In the genomic region with DNA sequence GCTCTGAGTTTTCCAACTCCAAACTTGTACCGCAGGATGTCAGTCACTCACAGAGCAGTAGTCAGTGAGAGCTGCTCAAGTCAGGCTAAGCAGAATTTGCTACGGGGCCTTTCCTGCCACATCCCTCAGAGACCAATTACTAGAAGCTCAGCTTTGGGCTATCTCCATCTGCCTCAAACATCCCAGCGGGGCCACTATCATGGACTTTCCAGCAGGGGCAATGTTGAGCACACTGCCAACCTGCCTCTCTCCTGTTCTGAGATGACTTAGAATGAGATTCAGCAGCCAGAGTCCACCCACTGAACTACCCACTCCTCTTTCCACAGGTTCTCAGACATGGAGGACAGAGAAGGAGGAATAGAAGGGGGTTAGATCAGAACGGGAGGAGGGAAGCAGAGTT, we compare ENCODE assay signal across 10 mouse cellular contexts. TPM values are rescaled to one million over a fixed set of nuclear protein-coding genes. Genes with fewer than 3 reads are reported as not detected.
DNase-seq lines count a peak whose midpoint lies in the region; ATAC-seq and TF ChIP-seq lines count a peak whose summit lies in the region.
"Had no signal": no experiment of that assay in that cellular context is flagged by ENCODE, and none has a peak within 500 bp of the region (broad histone marks: within the 10 kb centered on the region; RNA-seq: fewer than 3 reads in every experiment).

No protein-coding gene starts in this region.

- no peak overlapping the region for H3K27ac ChIP-seq in lung, postnatal 0 days (ENCODE audit: low read length)
- no peak overlapping the region for H3K27ac ChIP-seq in forebrain, embryonic 15.5 days (replicated peaks)

- H3K27me3 ChIP-seq in lung, postnatal 0 days (replicated peaks; ENCODE audit: insufficient read depth, low read length) = no peaks in the 10 kb centered on the region
- no peaks in the 10 kb centered on the region for H3K27me3 ChIP-seq in forebrain, embryonic 15.5 days

- no peaks in the 10 kb centered on the region for H3K9me3 ChIP-seq in lung, postnatal 0 days (ENCODE audit: low read length)
- no peaks in the 10 kb centered on the region for H3K9me3 ChIP-seq in forebrain, embryonic 15.5 days

- peaks cover 9% of the 10 kb centered on the region; the same call in 1 of the 2 replicates for H3K36me3 ChIP-seq in lung, postnatal 0 days (ENCODE audit: insufficient read depth, low read length)
- peaks cover 30% of the 10 kb centered on the region for H3K36me3 ChIP-seq in forebrain, embryonic 15.5 days

- TF ChIP-seq EP300 in lung, postnatal 0 days (IDR thresholded peaks at IDR 0.05) = no peak

- no peak overlapping the region for H3K4me3 ChIP-seq in lung, postnatal 0 days (ENCODE audit: low read depth, low read length)
- H3K4me3 ChIP-seq in forebrain, embryonic 15.5 days = no peak overlapping the region

- peak; percentile 61 for TF ChIP-seq CTCF in lung, postnatal 0 days (IDR thresholded peaks at IDR 0.05)

- DNase-seq in cerebellum, postnatal 10 days = peak; percentile 46 to 56
- no peak for DNase-seq in cerebellum, postnatal 4 days (ENCODE audit: low spot score in 2 of 2)
- DNase-seq in lung, postnatal 0 days (ENCODE audit: low spot score) = no peak
- DNase-seq in lung, postnatal 25 days (ENCODE audit: low spot score) = no peak
- peak; percentile 45 for DNase-seq in thymus, postnatal 14 days
- no peak for DNase-seq in adrenal gland, postnatal 25 days
- DNase-seq: kidney, postnatal 14 days; right cerebral cortex, adult 18-20 months had no signal

- no peak overlapping the region for H3K9ac ChIP-seq in lung, postnatal 0 days (replicated peaks; ENCODE audit: low read depth)
- H3K9ac ChIP-seq in forebrain, embryonic 15.5 days (replicated peaks) = no peak overlapping the region

- no peak overlapping the region for H3K4me2 ChIP-seq in lung, postnatal 0 days (replicated peaks; ENCODE audit: low read depth, low read length)
- no peak overlapping the region for H3K4me2 ChIP-seq in forebrain, embryonic 15.5 days (replicated peaks)

- 71% methylated on average over 4 of the region's 4 CpGs for WGBS in lung, postnatal 0 days
- 75% methylated on average over 4 of the region's 4 CpGs for WGBS in forebrain, embryonic 15.5 days

- no peaks in the 10 kb centered on the region for H3K4me1 ChIP-seq in lung, postnatal 0 days (ENCODE audit: insufficient read depth, low read depth, low read length)
- peaks cover 2% of the 10 kb centered on the region; the same call in 1 of the 2 replicates for H3K4me1 ChIP-seq in forebrain, embryonic 15.5 days

- no peak for ATAC-seq in lung, postnatal 0 days
- peak; percentile 60; the same call in 1 of the 2 replicates for ATAC-seq in erythroblast, adult 5-6 weeks (replicated peaks; ENCODE audit: low FRiP score, poor library complexity, severe bottlenecking)
- no peak for ATAC-seq in forebrain, embryonic 15.5 days (replicated peaks)

RNA-seq across cellular contexts. Expression of a gene that starts 5.0 kb away (rescaled TPM):
- 0.24 and 0.26 TPM in 2 replicates for polyA plus RNA-seq in lung, postnatal 0 days (2015; fragmentation: Nextera tagmentation; extraction: Ambion mirVana)
- total RNA-seq in erythroblast, adult 5-6 weeks (2015; ENCODE audit: low replicate concordance) = not detected in 2 replicates
- 1.0 TPM in 1 of 2 replicates, not detected in the other for total RNA-seq in erythroblast, adult 5-6 weeks (2017; ENCODE audit: low replicate concordance)
- polyA plus RNA-seq in forebrain, embryonic 15.5 days (2015; fragmentation: Nextera tagmentation; extraction: Ambion mirVana) = 0.55 and 0.60 TPM in 2 replicates
- total RNA-seq in adrenal gland, postnatal 25 days (2021) = 2.7 and 3.3 TPM in 2 replicates

RNA-seq across cellular contexts. Expression of a gene that starts 10.8 kb away (rescaled TPM):
- 48.7 and 50.7 TPM in 2 replicates for polyA plus RNA-seq in lung, postnatal 0 days (2015; fragmentation: Nextera tagmentation; extraction: Ambion mirVana)
- 7.3 and 9.4 TPM in 2 replicates for total RNA-seq in erythroblast, adult 5-6 weeks (2015; ENCODE audit: low replicate concordance)
- total RNA-seq in erythroblast, adult 5-6 weeks (2017; ENCODE audit: low replicate concordance) = 3.7 and 5.3 TPM in 2 replicates
- polyA plus RNA-seq in forebrain, embryonic 15.5 days (2015; fragmentation: Nextera tagmentation; extraction: Ambion mirVana) = 61.8 and 62.0 TPM in 2 replicates
- 116 and 144 TPM in 2 replicates for total RNA-seq in adrenal gland, postnatal 25 days (2021)

RNA-seq across cellular contexts. Expression of a gene that starts 17.1 kb away (rescaled TPM):
- 16.5 and 19.5 TPM in 2 replicates for polyA plus RNA-seq in lung, postnatal 0 days (2015; fragmentation: Nextera tagmentation; extraction: Ambion mirVana)
- 9.4 and 9.8 TPM in 2 replicates for total RNA-seq in erythroblast, adult 5-6 weeks (2015; ENCODE audit: low replicate concordance)
- 1.7 and 8.0 TPM in 2 replicates for total RNA-seq in erythroblast, adult 5-6 weeks (2017; ENCODE audit: low replicate concordance)
- polyA plus RNA-seq in forebrain, embryonic 15.5 days (2015; fragmentation: Nextera tagmentation; extraction: Ambion mirVana) = 14.4 and 16.7 TPM in 2 replicates
- 479 and 493 TPM in 2 replicates for total RNA-seq in adrenal gland, postnatal 25 days (2021)

RNA-seq across cellular contexts. Expression of a gene that starts 24.3 kb away (rescaled TPM):
- 5.6 and 5.8 TPM in 2 replicates for polyA plus RNA-seq in lung, postnatal 0 days (2015; fragmentation: Nextera tagmentation; extraction: Ambion mirVana)
- total RNA-seq in erythroblast, adult 5-6 weeks (2015; ENCODE audit: low replicate concordance) = 12.5 and 17.6 TPM in 2 replicates
- 10.0 and 12.7 TPM in 2 replicates for total RNA-seq in erythroblast, adult 5-6 weeks (2017; ENCODE audit: low replicate concordance)
- 18.8 and 24.8 TPM in 2 replicates for polyA plus RNA-seq in forebrain, embryonic 15.5 days (2015; fragmentation: Nextera tagmentation; extraction: Ambion mirVana)
- total RNA-seq in adrenal gland, postnatal 25 days (2021) = 26.7 and 28.0 TPM in 2 replicates

RNA-seq across cellular contexts. Expression of a gene that starts 33.9 kb away (rescaled TPM):
- polyA plus RNA-seq in lung, postnatal 0 days (2015; fragmentation: Nextera tagmentation; extraction: Ambion mirVana) = 19.3 and 21.7 TPM in 2 replicates
- 2.3 and 6.7 TPM in 2 replicates for total RNA-seq in erythroblast, adult 5-6 weeks (2015; ENCODE audit: low replicate concordance)
- total RNA-seq in erythroblast, adult 5-6 weeks (2017; ENCODE audit: low replicate concordance) = 1.2 and 1.5 TPM in 2 replicates
- 50.8 and 52.6 TPM in 2 replicates for polyA plus RNA-seq in forebrain, embryonic 15.5 days (2015; fragmentation: Nextera tagmentation; extraction: Ambion mirVana)
- 33.0 and 36.9 TPM in 2 replicates for total RNA-seq in adrenal gland, postnatal 25 days (2021)

Comparison
In these comparisons a context has a peak if more than half of its experiments do, and no peak if none do; other contexts are left out.
1. DNase-seq: peak in cerebellum, postnatal 10 days (2 of 2) and thymus, postnatal 14 days (single experiment); none in cerebellum, postnatal 4 days (0 of 2), lung, postnatal 0 days (single experiment), lung, postnatal 25 days (single experiment) and adrenal gland, postnatal 25 days (single experiment).
2. RNA of a gene that starts 10.8 kb away (total RNA-seq): 116 to 144 TPM in adrenal gland, postnatal 25 days; 3.7 to 9.4 TPM in erythroblast, adult 5-6 weeks; every median in the first group is over 10 times any median in the second.
3. RNA of a gene that starts 17.1 kb away (total RNA-seq): 479 to 493 TPM in adrenal gland, postnatal 25 days; 1.7 to 9.8 TPM in erythroblast, adult 5-6 weeks; every median in the first group is over 10 times any median in the second.